Mouse (Mus musculus): ENCODE data around the gene Zrsr1.

Gene Zrsr1

DNA sequence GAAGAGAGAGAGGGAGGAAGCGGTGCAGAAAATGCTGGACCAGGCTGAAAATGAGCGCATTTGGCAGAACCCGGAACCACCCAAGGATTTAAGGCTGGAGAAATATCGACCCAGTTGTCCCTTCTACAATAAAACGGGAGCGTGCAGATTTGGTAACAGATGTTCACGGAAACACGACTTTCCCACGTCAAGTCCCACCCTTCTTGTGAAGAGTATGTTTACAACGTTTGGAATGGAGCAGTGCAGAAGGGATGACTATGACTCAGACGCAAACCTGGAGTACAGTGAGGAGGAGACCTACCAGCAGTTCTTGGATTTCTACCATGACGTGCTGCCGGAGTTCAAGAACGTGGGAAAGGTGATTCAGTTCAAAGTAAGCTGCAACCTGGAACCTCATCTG is 1.8 kb downstream of the Zrsr1 start:
- DNase-seq = no peak

DNA sequence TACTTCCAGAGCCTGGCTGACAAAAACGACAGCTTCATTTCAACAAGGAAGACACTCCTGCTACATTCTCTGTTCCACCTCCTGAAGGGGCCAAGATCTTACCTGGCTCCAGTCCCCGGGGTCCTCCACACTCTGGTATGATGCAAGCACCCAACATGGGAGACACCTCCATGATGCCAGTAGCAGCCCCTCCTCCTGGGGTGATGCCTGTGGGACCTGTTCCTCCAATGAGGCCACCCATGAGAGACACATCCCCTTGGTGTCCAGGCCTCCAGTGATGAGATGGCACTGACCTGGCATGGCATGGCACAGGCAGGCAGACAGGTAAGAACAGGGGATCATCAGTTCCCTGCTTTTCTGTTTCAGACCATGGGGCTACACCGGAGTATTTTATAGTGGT is 6.4 kb downstream of the Zrsr1 start:
- DNase-seq = peak; percentile 57

- peak; percentile 80 for DNase-seq
These were observed 6.9 kb downstream of the Zrsr1 start for GRCm38 (mm10) chr11:22978711-22979110.

- no peak for DNase-seq
These were observed 7.4 kb downstream of the Zrsr1 start for GRCm38 (mm10) chr11:22979221-22979620.

DNA sequence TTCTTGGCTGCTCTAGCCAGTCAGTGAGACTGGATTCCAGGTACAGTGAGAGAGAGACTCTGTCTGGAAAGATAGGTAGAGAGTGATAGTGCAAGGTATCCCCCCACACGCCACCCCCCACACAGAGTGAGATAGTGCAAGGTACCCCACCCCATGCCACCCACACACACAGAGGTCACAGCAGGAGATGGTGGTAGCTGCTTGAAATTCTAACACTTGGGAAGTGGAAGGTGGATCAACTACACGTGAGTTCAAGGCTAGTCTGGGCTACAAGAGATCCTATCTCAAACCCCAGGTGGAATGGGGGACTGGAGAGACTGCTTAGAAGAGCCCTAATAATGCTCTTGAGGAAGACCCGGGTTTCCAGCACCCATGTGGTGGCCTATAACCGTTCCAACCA is 9.2 kb downstream of the Zrsr1 start:
- DNase-seq = no peak

DNA sequence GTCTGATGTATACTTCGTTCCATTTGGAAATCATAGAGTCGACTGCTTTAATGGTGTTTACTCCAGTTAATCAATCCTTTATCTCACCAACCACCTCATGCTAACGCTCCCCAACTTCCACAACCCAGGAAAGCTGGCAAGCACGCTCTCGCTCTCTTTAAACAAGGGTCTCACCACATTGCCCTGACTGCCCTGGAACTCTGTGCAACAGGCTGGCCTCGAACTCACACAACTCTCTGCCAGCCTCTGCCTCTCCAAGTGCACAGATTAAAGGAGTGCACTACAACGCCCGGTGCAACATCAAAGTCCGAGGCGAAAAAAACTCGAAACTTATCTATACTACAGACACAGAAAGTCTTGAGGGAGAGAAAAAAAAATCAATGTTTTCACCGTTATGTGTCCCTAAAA is 9.7 kb downstream of the Zrsr1 start:
- DNase-seq = peak; percentile 61

DNA sequence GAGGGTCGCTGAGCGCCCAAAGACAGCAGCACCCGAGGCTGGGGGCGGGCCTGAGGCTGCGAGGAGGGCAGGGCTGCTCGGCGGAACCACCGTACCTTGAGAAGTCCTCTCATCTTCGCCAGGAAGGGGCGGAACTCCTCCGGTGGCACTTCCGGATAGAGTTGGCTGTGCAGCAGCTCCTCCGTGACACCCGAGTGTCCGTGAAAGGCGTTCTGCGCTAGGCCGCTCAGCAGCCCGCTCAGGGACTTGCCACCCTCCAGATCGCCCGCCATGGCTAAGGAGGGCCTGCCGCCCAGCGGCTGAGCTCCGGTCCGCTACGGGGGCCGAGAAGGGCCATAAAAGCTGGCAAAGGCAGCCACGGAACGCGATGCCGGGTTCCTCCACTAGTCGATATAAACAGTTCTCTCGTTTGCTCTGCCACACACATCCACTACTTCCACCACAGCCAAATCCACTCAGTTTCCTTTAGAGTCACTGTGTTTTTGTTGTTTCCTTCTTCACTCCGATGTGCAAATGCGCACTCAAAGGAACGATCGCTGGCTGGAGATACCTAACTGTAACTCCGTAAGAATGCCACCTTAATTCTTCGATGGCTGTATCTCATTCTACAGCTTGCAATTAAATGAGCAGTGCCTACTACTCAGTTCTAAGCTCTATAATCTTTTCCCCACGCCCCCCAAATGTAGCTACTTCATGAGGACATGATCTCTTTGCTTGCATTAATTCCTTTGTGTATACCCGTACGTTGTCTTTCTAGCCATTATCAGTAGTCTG is 10.4 kb downstream of the Zrsr1 start, which contains the start of the genes Gm28048 and Commd1:
Gene Gm28048 (minus strand): TSS at position 107 of the 774 bp plus-strand sequence.
Gene Commd1 (minus strand): TSS at position 399 of the 774 bp plus-strand sequence.
- DNase-seq = peak; percentile 95

GRCm38 (mm10) chr11:22982846-22983245 is 11.0 kb downstream of the Zrsr1 start:
- no peak for DNase-seq

DNA sequence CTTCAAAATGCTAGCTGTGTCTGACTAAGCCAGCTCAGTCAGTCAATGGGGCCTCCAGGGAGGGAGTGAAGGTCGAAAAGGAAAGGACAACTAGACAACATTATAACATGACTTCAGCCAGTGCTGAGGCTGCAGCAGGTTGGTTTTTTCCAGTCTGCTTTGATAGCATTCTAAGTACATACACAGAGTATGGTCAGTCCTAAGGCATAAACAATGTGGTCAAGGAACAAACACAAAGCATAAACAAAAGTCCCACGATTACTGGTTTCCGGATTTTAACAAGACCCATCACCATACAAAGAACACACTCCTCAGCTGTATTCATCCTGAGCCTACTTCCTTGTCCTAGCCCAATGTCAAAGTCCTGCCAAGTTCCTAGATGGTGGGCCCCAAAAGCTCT is 13.7 kb downstream of the Zrsr1 start:
- no peak for DNase-seq

DNA sequence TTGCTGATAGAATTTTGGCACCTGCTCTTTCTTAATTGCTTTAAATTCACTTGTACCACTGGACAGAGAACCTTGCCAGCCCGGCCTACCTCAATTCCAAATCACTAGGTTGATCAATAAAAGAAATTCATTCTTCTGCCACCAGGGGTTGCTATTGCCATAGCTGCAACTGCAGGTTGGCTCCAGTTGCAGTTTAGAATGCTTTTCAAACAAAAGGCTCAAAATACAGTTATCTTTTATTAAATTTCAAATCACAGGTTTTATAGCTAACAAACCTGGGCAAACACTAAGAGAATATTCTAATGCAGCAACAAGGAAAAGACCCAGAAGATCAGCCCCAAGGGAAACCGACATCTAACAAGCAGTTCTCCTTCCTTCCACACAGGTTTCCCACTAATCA is 15.6 kb downstream of the Zrsr1 start:
- no peak for DNase-seq

GRCm38 (mm10) chr11:22989786-22990185 is 18.0 kb downstream of the Zrsr1 start:
- DNase-seq = no peak

GRCm38 (mm10) chr11:22990393-22991126 is 18.8 kb downstream of the Zrsr1 start, which contains the start of gene Cct4:
Gene Cct4 (plus strand): TSS chr11:22990519.
- peak; percentile 94 for DNase-seq

DNA sequence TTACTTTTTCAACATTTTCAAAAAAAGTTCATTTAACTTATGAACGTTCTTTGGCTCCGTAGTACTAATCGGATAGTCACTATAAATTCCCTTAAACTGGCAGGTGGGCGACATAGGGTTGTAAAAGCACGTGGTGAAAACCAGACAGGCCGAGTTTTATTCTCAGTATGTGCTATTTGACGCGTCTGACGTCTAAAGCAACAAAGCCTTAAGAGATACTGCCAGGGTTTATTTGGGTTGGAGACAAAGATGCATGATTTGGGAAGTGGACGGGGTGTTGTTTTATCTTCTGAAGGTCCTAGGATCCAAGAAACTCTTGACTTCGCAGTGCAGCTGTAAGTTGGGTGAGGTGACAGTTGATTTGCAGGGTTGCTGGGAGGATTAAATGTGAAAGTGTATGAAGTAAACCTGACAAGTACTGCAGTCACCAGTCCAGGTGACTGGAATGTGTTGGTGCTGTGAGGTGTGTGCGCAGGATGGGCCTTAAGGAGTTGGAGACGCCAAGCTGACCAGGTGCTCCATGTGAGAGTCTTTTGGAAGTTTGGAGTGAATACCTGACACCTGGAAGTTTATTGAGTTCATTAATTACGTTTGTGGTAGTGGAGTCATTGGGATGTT is 19.5 kb downstream of the Zrsr1 start:
- DNase-seq = no peak

- no peak for DNase-seq
These were observed 22.5 kb downstream of the Zrsr1 start for GRCm38 (mm10) chr11:22994271-22994670.

DNA sequence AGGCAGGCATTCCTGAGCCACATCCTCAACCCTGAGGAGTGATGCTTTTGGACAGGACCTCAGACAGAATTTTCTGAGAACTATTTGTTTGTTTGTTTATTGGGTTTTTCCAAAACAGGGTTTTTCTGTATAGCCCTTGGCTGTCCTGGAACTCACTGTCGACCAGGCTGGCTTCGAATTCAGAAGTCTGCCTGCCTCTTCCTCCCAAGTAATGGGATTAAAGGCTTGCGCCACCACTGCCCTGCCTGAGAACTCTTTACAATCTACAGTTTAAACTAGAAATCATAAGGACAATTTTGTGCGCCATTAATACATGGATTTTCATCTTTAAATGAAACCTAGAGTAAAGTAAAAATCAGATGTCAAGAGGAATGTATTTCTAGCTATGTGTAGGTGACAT is 23.7 kb downstream of the Zrsr1 start:
- no peak for DNase-seq

DNA sequence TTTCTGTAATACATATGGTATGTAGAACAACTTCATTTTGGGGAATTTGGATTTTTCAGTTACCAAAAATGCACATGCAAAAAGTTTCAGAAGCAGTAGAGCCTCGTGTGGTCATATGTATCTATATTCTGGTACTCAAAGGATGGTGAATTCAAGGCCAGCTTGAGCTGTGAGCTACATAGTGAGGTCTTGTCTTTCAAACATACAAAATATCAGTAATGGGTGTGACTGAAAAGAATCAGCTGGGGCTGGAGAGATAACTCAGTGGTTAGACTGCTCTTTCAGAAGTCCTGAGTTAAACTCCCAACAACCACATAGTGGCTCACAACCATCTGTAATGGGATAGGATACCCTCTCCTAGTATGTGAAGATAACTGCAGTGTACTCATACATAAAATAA is 26.5 kb downstream of the Zrsr1 start:
- DNase-seq = no peak

DNA sequence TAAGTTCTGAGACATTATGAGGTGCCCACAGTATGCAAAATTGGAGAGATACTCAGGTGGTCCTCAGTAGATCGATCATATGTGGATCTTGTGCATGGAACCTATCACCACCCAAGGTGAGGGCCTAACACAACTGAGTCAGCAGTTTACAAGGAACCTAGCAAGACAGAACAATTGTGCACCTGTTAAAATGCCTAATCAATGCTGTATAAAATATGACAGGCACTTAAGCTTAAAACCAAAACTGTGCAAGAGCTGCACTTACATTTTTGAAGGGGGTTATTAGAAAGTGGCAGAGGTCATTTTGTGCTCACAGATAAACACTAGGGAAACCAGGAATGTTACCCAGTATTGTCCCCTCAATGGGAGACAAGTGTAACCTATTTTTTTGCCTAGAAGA is 33.5 kb downstream of the Zrsr1 start:
- no peak for DNase-seq

- no peak for DNase-seq
These were observed 35.3 kb downstream of the Zrsr1 start for GRCm38 (mm10) chr11:23007166-23007480.

GRCm38 (mm10) chr11:23007481-23008180 is 35.8 kb downstream of the Zrsr1 start, which contains the start of gene Fam161a:
Gene Fam161a (plus strand): TSS chr11:23007531.
- peak; percentile 92 for DNase-seq

GRCm38 (mm10) chr11:23008181-23008823 is 36.5 kb downstream of the Zrsr1 start:
- peak; percentile 88 for DNase-seq

- no peak for DNase-seq
These were observed 37.0 kb downstream of the Zrsr1 start for GRCm38 (mm10) chr11:23008824-23009200.

- DNase-seq = no peak
These were observed 41.3 kb downstream of the Zrsr1 start for GRCm38 (mm10) chr11:23013096-23013495.
